Mouse (Mus musculus) bone marrow macrophage, adult 2 months (primary cell): Measurements from ENCODE around the gene Cav3.

Source experiments
- CTCF ChIP-seq: IDR thresholded peaks from 2 replicates; pipeline ENCODE4 v1.5.1; 2012; ENCODE audit warnings: low read depth, mild to moderate bottlenecking, low read length, moderate library complexity
- POLR2A ChIP-seq: IDR thresholded peaks from 2 replicates; pipeline ENCODE4 v1.6.1; 2012; ENCODE audit warnings: mild to moderate bottlenecking, low read depth, low read length, borderline replicate concordance

- no peak for TF ChIP-seq CTCF
- TF ChIP-seq POLR2A = no peak
Measured at GRCm38 (mm10) chr6:112471644-112472043, 12.3 kb downstream of the Cav3 start.
